Mouse (Mus musculus) hindbrain, postnatal 0 days (tissue): Measurements from ENCODE around the gene Wipf1. TPM values are rescaled to one million over a fixed set of nuclear protein-coding genes. Genes with fewer than 3 reads are reported as not detected.
A peak's percentile ranks its signal among the peaks of the same experiment; 100 is the strongest.

Source experiments
- ATAC-seq: fragments of 200-750 bp; cut with Nextera tagmentation; 2 replicates; pipeline ENCODE4 v1.8.0; 2017; ENCODE audit warnings: mild to moderate bottlenecking, moderate TSS enrichment, moderate library complexity
- DNase-seq: peaks from one replicate; pipeline ENCODE4 v3.0.0-alpha.2; 2015; ENCODE audit warnings: low spot score
- H3K27ac ChIP-seq: fragments of 300-500 bp; sonication (generic); 2 replicates; pipeline ENCODE4 v1.5.1; 2014; ENCODE audit warnings: mild to moderate bottlenecking
- H3K27me3 ChIP-seq: fragments of 300-500 bp; sonication (generic); 2 replicates; pipeline ENCODE4 v1.6.1; 2014; ENCODE audit warnings: low read length, mixed read lengths; ENCODE audit not compliant: insufficient read depth
- H3K36me3 ChIP-seq: fragments of 300-500 bp; sonication (generic); 2 replicates; pipeline ENCODE4 v1.6.1; 2014; ENCODE audit warnings: low read length, mixed read lengths; ENCODE audit not compliant: insufficient read depth
- H3K4me1 ChIP-seq: fragments of 300-500 bp; sonication (generic); 2 replicates; pipeline ENCODE4 v1.6.1; 2014; ENCODE audit warnings: antibody characterized with exemption, low read length, mixed read lengths; ENCODE audit not compliant: insufficient read depth
- H3K4me2 ChIP-seq: fragments of 300-500 bp; sonication (generic); 2 replicates; pipeline ENCODE4 v1.6.1; 2014; ENCODE audit warnings: low read depth, mild to moderate bottlenecking, low read length, moderate library complexity, mixed read lengths
- H3K4me3 ChIP-seq: fragments of 300-500 bp; sonication (generic); 2 replicates; pipeline ENCODE4 v1.5.1; 2014; ENCODE audit warnings: low read length
- H3K9ac ChIP-seq: fragments of 300-500 bp; sonication (generic); replicated peaks from 2 replicates; pipeline ENCODE4 v1.6.1; 2014; ENCODE audit warnings: mild to moderate bottlenecking, low read length, moderate library complexity, mixed read lengths
- H3K9me3 ChIP-seq: fragments of 300-500 bp; sonication (generic); 2 replicates; pipeline ENCODE4 v1.6.1; 2016; ENCODE audit warnings: low read length, mixed read lengths
- CTCF ChIP-seq: IDR thresholded peaks from 2 replicates; pipeline ENCODE4 v1.5.1; 2016; ENCODE audit warnings: antibody characterized with exemption, control low read depth, low read depth
- WGBS: fragments of 180-500 bp; shearing (Covaris S2); extraction: QIAGEN DNeasy Blood & Tissue Kit; methylation state at CpG from one replicate; pipeline ENCODE4 v1.1.7; 2014; 5-methylcytosine and 5-hydroxymethylcytosine counted together
- polyA plus RNA-seq: library from polyadenylated mRNA; unstranded; fragments of >200 nt; fragmentation: Nextera tagmentation; extraction: Ambion mirVana; gene quantifications from 2 replicates; pipeline ENCODE4 v1.2.1, GENCODE M21; 2015
- total RNA-seq: library from RNA; depleted of rRNA; stranded (reverse); fragments of >200 nt; gene quantifications from 2 replicates; pipeline ENCODE4 v1.2.3, GENCODE M21; 2014

Wipf1 gene
- total and polyA plus RNA-seq, 2 experiments from 2014 or later, result 2.6 to 3.0 TPM

DNA sequence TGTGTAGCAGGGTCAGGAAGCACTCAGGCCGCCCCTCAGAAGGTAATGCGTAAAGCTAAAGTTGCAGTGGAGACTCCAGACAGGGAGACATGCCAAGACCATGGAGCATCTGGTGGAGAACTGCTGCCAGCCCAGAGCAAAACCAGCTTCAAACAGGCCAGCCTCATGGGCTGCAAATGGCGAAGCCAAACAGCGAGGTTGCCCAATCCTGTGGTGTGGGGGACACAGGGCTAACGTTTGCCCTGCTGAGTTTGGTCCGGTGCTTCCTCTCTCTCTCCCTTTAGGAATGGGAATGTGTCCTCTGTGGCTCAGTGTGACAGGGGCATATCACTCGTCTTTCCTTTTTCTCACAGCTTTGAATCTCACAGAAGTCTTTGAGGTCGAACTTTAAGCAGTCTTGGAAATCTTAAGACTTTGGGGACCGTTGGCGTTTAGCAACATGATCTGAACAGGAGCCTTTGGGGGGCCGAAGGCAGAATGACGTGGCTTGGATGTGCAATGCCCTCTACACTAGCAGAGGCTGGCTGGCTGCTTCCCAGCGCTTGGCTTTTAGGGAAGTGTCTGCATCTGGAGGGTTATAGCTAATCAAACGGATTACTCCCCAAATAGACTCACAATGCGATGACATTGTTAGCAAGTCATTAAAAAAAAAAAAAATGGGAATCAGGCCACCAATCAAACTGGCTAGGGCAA, 6.7 kb upstream of the Wipf1 start:
- Histone ChIP-seq H3K4me1 (no peaks in the 10 kb centered on the region), H3K9ac (no peak overlapping the region), H3K4me2 (no peak overlapping the region), H3K9me3 (no peaks in the 10 kb centered on the region), H3K27ac (no peak overlapping the region), H3K4me3 (no peak overlapping the region), H3K36me3 (no peaks in the 10 kb centered on the region), H3K27me3 (no peaks in the 10 kb centered on the region)
- no peak for DNase-seq
- no peak for ATAC-seq
- no peak for TF ChIP-seq CTCF
- WGBS, result 75% methylated on average over 15 of the region's 15 CpGs

DNA sequence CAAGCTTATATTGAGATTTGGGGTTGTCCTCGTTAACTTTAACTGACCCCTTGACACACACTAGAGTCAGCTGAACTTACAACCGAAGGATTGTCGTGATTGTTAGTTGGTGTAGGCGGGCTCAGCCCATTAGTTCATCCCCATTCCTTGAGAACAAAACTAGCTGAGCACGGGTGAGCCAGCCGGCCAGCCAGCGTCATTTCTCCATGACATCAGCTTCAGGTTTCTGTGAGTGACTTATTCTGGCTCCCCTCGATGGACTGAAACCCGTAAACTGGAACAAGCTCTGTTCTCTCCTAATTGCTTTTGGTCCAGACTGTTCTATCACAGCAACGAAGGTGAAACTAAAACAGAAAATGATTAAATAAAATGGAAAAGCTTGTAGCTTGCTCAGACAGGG, 5.2 kb upstream of the Wipf1 start:
- no peak overlapping the region for H3K4me2 ChIP-seq
- H3K4me3 ChIP-seq, result no peak overlapping the region
- H3K27me3 ChIP-seq, result no peaks in the 10 kb centered on the region
- ATAC-seq (no peak), DNase-seq (no peak)
- no peaks in the 10 kb centered on the region for H3K36me3 ChIP-seq
- no peaks in the 10 kb centered on the region for H3K4me1 ChIP-seq
- TF ChIP-seq CTCF, result no peak
- WGBS, result 80% methylated on average over 10 of the region's 10 CpGs
- no peak overlapping the region for H3K27ac ChIP-seq
- no peaks in the 10 kb centered on the region for H3K9me3 ChIP-seq
- H3K9ac ChIP-seq, result no peak overlapping the region

DNA sequence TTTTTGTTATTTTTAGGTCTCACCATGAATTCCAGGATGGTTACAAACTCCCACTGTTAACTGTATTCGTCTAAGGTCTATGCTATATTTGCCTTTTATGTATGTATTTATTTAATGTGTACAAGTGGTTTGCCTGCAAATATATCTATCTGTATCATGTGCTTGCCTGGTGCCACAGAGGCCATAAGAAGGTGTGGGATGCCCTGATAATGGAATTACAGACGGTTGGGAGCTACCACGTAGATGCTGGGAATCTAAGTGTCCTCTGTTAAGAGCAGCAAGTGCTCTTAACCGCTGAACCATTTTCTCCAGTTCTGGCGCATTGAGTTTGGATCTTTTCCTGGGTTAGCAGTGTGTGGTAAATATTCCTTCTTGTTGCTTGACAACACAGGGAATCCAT, 953 bp upstream of the Wipf1 start:
- H3K4me3 ChIP-seq, result no peak overlapping the region
- no peak overlapping the region for H3K27ac ChIP-seq
- H3K27me3 ChIP-seq, result 0 out of 2 replicates have a peak, but pooled peaks cover 5% of the 10 kb centered on the region
- no peaks in the 10 kb centered on the region for H3K9me3 ChIP-seq
- DNase-seq (no peak), ATAC-seq (no peak)
- H3K36me3 ChIP-seq, result no peaks in the 10 kb centered on the region
- TF ChIP-seq CTCF, result no peak
- H3K9ac ChIP-seq, result no peak overlapping the region
- 52% methylated on average over 5 of the region's 5 CpGs for WGBS
- no peaks in the 10 kb centered on the region for H3K4me1 ChIP-seq
- no peak overlapping the region for H3K4me2 ChIP-seq

DNA sequence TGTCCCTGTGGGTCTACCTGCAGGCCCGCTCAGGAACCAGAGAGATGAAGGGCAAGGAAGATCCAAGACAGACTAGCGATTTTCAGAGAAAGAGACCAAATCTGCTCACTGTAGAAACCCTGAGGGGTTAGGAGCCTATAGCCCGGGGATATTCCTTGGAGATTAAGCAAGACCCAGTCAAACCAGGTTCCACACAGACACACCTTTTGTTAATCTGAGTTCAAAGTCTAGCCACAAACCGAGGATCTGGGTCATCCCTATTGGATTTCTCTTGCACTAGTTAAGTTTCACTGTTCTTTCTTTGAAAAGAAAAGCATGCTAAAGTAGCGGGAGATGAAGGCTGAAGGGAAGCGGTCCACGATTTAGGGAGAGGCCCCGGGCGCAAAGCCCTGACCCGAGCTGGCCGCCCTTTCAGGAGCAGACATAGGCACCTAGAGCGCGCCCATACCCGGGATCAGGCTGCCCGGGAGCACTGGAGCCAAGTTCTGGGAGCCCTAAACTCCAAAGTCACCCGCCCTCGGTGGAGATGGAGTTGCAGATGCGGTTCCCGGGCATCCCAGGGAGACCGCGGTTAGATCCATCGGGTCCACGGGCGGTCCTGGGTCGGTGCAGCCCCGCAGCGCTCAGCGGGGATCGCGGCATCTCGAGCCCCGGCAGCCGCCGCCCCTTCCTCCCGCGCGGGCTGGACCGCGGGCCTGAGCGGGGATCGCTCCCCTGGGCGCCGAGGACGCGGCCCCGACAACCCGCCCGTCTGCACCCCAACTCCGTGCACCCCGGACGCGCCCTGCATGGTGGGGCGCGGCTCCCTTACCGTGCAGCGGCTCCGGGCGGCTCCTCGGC, 798 bp downstream of the Wipf1 start:
- Histone ChIP-seq H3K4me2 (peak overlapping the region; percentile 95), H3K27ac (peak overlapping the region; percentile 68), H3K36me3 (no peaks in the 10 kb centered on the region), H3K9ac (peak overlapping the region; percentile 67), H3K27me3 (0 out of 2 replicates have a peak, but pooled peaks cover 5% of the 10 kb centered on the region), H3K9me3 (no peaks in the 10 kb centered on the region), H3K4me1 (no peaks in the 10 kb centered on the region), H3K4me3 (peak overlapping the region; percentile 82)
- WGBS, result 3% methylated on average over 59 of the region's 59 CpGs
- no peak for DNase-seq
- no peak; the same call in none of the 2 replicates for ATAC-seq
- TF ChIP-seq CTCF, result no peak

DNA sequence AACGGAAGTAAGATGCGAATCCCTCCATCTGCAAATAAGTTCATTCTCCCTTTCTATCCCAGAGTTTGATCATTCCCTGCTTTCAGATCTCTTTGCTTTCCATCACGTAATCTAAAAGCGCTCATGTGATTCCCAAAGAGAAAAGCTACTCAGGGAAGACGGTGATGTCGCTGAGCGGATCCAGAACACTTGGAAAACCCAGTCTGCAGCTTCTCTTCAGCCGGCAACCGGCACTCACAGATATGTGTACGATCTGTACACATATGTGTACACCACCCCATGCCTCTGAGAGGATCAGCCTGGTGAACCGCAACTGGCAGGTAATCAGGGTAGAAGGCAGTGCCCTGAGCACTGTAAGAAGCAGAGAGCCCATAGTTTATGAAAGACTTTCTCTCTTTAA, 1.6 kb downstream of the Wipf1 start:
- DNase-seq, result no peak
- 0 out of 2 replicates have a peak, but pooled peaks cover 5% of the 10 kb centered on the region for H3K27me3 ChIP-seq
- 86% methylated on average over 11 of the region's 11 CpGs for WGBS
- no peaks in the 10 kb centered on the region for H3K4me1 ChIP-seq
- no peaks in the 10 kb centered on the region for H3K36me3 ChIP-seq
- H3K27ac ChIP-seq, result no peak overlapping the region
- no peak overlapping the region for H3K9ac ChIP-seq
- no peak for ATAC-seq
- H3K4me2 ChIP-seq, result peak overlapping the region; percentile 95
- no peak for TF ChIP-seq CTCF
- H3K4me3 ChIP-seq, result peak overlapping the region; percentile 82; the same call in 1 of the 2 replicates
- no peaks in the 10 kb centered on the region for H3K9me3 ChIP-seq

DNA sequence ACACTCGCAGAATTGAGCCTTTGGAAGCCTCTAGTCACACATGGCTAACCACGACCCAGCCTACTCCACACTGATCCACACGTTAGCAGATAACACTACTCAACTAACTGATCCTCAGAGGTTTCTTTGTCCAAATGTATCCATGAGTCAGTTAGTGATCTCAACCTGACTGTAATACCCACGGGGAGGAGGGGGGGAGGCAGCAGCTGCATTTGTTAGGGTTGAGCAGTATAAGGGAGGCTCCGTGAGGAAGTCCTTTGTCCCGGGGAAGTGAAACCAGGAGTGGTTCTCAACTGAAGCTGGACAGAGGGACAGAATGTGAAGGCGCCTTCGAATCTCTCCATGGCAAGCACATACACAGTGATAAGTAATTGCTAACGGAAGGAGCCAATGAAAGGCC, 2.8 kb downstream of the Wipf1 start:
- TF ChIP-seq CTCF, result no peak
- Histone ChIP-seq H3K27me3 (0 out of 2 replicates have a peak, but pooled peaks cover 5% of the 10 kb centered on the region), H3K4me2 (no peak overlapping the region), H3K36me3 (no peaks in the 10 kb centered on the region), H3K4me3 (no peak overlapping the region), H3K4me1 (no peaks in the 10 kb centered on the region), H3K9ac (no peak overlapping the region), H3K27ac (no peak overlapping the region), H3K9me3 (no peaks in the 10 kb centered on the region)
- ATAC-seq, result no peak
- no peak for DNase-seq
- WGBS, result 76% methylated on average over 9 of the region's 9 CpGs

DNA sequence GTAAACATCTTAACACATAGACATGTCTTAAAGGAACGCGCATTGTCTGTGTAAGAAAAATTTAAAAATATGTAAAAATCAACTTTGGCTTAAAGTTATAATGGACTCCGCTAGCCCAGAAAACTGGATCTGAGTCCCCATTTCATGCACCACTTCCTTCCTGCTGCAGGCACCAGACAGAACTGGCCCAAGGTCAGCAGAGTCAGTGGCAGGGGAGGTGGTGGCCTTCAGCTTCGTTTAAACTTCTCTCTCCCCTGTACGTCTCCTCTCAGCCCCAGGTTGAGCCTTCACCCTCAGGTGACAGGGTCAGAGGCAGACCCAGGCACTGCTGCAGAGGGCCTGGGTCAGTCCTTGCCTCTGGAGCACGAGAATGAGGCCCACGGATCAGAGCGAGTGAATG, 6.6 kb downstream of the Wipf1 start:
- no peaks in the 10 kb centered on the region for H3K4me1 ChIP-seq
- ATAC-seq, result no peak
- no peak overlapping the region for H3K4me3 ChIP-seq
- no peaks in the 10 kb centered on the region for H3K27me3 ChIP-seq
- no peaks in the 10 kb centered on the region for H3K36me3 ChIP-seq
- H3K27ac ChIP-seq, result no peak overlapping the region
- 70% methylated on average over 8 of the region's 8 CpGs for WGBS
- H3K4me2 ChIP-seq, result no peak overlapping the region
- H3K9me3 ChIP-seq, result no peaks in the 10 kb centered on the region
- no peak overlapping the region for H3K9ac ChIP-seq
- DNase-seq, result no peak
- no peak for TF ChIP-seq CTCF
